Mouse (Mus musculus): ENCODE measurements around the gene Nit2. TPM values are rescaled to one million over a fixed set of nuclear protein-coding genes. Genes with fewer than 3 reads are reported as not detected.

Gene Nit2
- total and polyA plus RNA-seq, 2 experiments from 2014 or later: 19.7 to 55.4 TPM

GRCm38 (mm10) chr16:57116066-57116465, 51.1 kb downstream of the Nit2 start:
- no peak overlapping the region for H3K27ac ChIP-seq (ENCODE audit: low read depth, low read length)
- no peak overlapping the region for H3K9ac ChIP-seq (replicated peaks; ENCODE audit: low read length, poor library complexity, severe bottlenecking)
- ATAC-seq (ENCODE audit: low FRiP score) (no peak), DNase-seq (ENCODE audit: low spot score) (peak; percentile 60)
- no peak overlapping the region for H3K4me3 ChIP-seq (ENCODE audit: low read depth, low read length)
- no peaks in the 10 kb centered on the region for H3K4me1 ChIP-seq (ENCODE audit: insufficient read depth, low read length)
- no peaks in the 10 kb centered on the region for H3K9me3 ChIP-seq (ENCODE audit: low read length)
- peak; percentile 58 for TF ChIP-seq CTCF (IDR thresholded peaks at IDR 0.05)
- H3K36me3 ChIP-seq (ENCODE audit: insufficient read depth, low read length): no peaks in the 10 kb centered on the region
- H3K4me2 ChIP-seq (ENCODE audit: low read depth, low read length, poor library complexity, severe bottlenecking): no peak overlapping the region
- 0 out of 2 replicates have a peak, but pooled peaks cover 3% of the 10 kb centered on the region for H3K27me3 ChIP-seq (ENCODE audit: insufficient read depth, low read length)

Other genes with a start within 250 kb of the Nit2 start
- not detected in 2 replicates for gene Lnp1, start 239.3 kb downstream of the Nit2 start, total RNA-seq (2014; rRNA removed)
- gene Lnp1, start 239.3 kb downstream of the Nit2 start, polyA plus RNA-seq (2015; fragmentation: Nextera tagmentation; extraction: Ambion mirVana): 0.73 and 0.88 TPM in 2 replicates
- gene Tmem45a2, start 96.0 kb downstream of the Nit2 start, total RNA-seq (2014; rRNA removed): 0.66 TPM in 1 of 2 replicates, not detected in the other
- gene Tmem45a2, start 96.0 kb downstream of the Nit2 start, polyA plus RNA-seq (2015; fragmentation: Nextera tagmentation; extraction: Ambion mirVana): 0.20 and 0.35 TPM in 2 replicates
- 107 and 121 TPM in 2 replicates for gene Tomm70a, start 45.6 kb downstream of the Nit2 start, total RNA-seq (2014; rRNA removed)
- 60.0 and 66.5 TPM in 2 replicates for gene Tomm70a, start 45.6 kb downstream of the Nit2 start, polyA plus RNA-seq (2015; fragmentation: Nextera tagmentation; extraction: Ambion mirVana)
- gene Tbc1d23, start 64.2 kb upstream of the Nit2 start, total RNA-seq (2014; rRNA removed): 66.1 and 78.3 TPM in 2 replicates
- gene Tbc1d23, start 64.2 kb upstream of the Nit2 start, polyA plus RNA-seq (2015; fragmentation: Nextera tagmentation; extraction: Ambion mirVana): 31.3 and 36.9 TPM in 2 replicates
- gene Tmem30c, start 125.5 kb upstream of the Nit2 start, total RNA-seq (2014; rRNA removed): 0.49 and 0.52 TPM in 2 replicates
- 0.20 and 0.44 TPM in 2 replicates for gene Tmem30c, start 125.5 kb upstream of the Nit2 start, polyA plus RNA-seq (2015; fragmentation: Nextera tagmentation; extraction: Ambion mirVana)
- 2.0 and 2.2 TPM in 2 replicates for gene Filip1l, start 185.8 kb upstream of the Nit2 start, total RNA-seq (2014; rRNA removed)
- 1.6 and 1.9 TPM in 2 replicates for gene Filip1l, start 185.8 kb upstream of the Nit2 start, polyA plus RNA-seq (2015; fragmentation: Nextera tagmentation; extraction: Ambion mirVana)